Mouse (Mus musculus) forebrain, embryonic 10.5 days (tissue): Measurements from ENCODE around the gene Tmprss11c. TPM values are rescaled to one million over a fixed set of nuclear protein-coding genes. Genes with fewer than 3 reads are reported as not detected.

ENCODE experiments used
- DNase-seq: peaks from one replicate; pipeline ENCODE4 v3.0.0-alpha.2; 2017; ENCODE audit warnings: low spot score; ENCODE audit errors: extremely low spot score
- H3K27ac ChIP-seq: fragments of 300-500 bp; sonication (generic); 2 replicates; pipeline ENCODE4 v1.5.1; 2016; ENCODE audit warnings: mild to moderate bottlenecking
- H3K27me3 ChIP-seq: fragments of 300-500 bp; sonication (generic); 2 replicates; pipeline ENCODE4 v1.6.1; 2016; ENCODE audit warnings: mild to moderate bottlenecking; ENCODE audit not compliant: poor library complexity, severe bottlenecking
- H3K36me3 ChIP-seq: fragments of 300-500 bp; sonication (generic); replicated peaks from 2 replicates; pipeline ENCODE4 v1.6.1; 2016; ENCODE audit warnings: mild to moderate bottlenecking, moderate library complexity
- H3K4me1 ChIP-seq: fragments of 300-500 bp; sonication (generic); 2 replicates; pipeline ENCODE4 v1.6.1; 2016
- H3K4me3 ChIP-seq: fragments of 300-500 bp; sonication (generic); 2 replicates; pipeline ENCODE4 v1.5.1; 2016; ENCODE audit warnings: mild to moderate bottlenecking, moderate library complexity
- H3K9me3 ChIP-seq: fragments of 300-500 bp; sonication (generic); 2 replicates; pipeline ENCODE4 v1.6.1; 2016; ENCODE audit warnings: mild to moderate bottlenecking, moderate library complexity
- WGBS: fragments of 180-500 bp; shearing (Covaris S2); methylation state at CpG from one replicate; pipeline ENCODE4 v1.1.7; 2016; 5-methylcytosine and 5-hydroxymethylcytosine counted together
- polyA plus RNA-seq: library from polyadenylated mRNA; unstranded; fragments of >200 nt; fragmentation: Nextera tagmentation; extraction: Ambion mirVana; gene quantifications from 2 replicates; pipeline ENCODE4 v1.2.1, GENCODE M21; 2016

The Tmprss11c gene
- polyA plus RNA-seq, 1 experiment from 2014 or later = not detected

GRCm38 (mm10) chr5:86187441-86187840 is 101.7 kb downstream of the Tmprss11c start:
- 0 out of 2 replicates have a peak, but pooled peaks cover 3% of the 10 kb centered on the region for H3K4me1 ChIP-seq
- H3K27me3 ChIP-seq = no peaks in the 10 kb centered on the region
- H3K4me3 ChIP-seq = no peak overlapping the region
- WGBS = 89% methylated on average over 6 of the region's 6 CpGs
- DNase-seq = no peak
- no peak overlapping the region for H3K27ac ChIP-seq
- H3K36me3 ChIP-seq = no peaks in the 10 kb centered on the region
- H3K9me3 ChIP-seq = no peaks in the 10 kb centered on the region

Other genes starting within 250 kb of the Tmprss11c start
- gene Cenpc1, start 223.7 kb downstream of the Tmprss11c start, polyA plus RNA-seq = 36.9 and 38.9 TPM in 2 replicates
- 0.06 and 0.09 TPM in 2 replicates for gene Stap1, start 217.6 kb downstream of the Tmprss11c start, polyA plus RNA-seq
- 15.5 and 17.0 TPM in 2 replicates for gene Uba6, start 116.5 kb downstream of the Tmprss11c start, polyA plus RNA-seq
- not detected in 2 replicates for gene Gnrhr, start 91.4 kb downstream of the Tmprss11c start, polyA plus RNA-seq
- 0.11 TPM in 1 of 2 replicates, not detected in the other for gene Tmprss11d, start 84.1 kb upstream of the Tmprss11c start, polyA plus RNA-seq
- not detected in 2 replicates for gene Tmprss11a, start 179.7 kb upstream of the Tmprss11c start, polyA plus RNA-seq
- not detected in 2 replicates for gene Tmprss11g, start 229.3 kb upstream of the Tmprss11c start, polyA plus RNA-seq